Mouse (Mus musculus) NIH3T3 (cell line): ENCODE results near the gene Art1.

Source experiments
- DNase-seq: peaks from one replicate; pipeline ENCODE4 v3.0.0-alpha.2; 2012; ENCODE audit warnings: low read depth

The Art1 gene

DNA sequence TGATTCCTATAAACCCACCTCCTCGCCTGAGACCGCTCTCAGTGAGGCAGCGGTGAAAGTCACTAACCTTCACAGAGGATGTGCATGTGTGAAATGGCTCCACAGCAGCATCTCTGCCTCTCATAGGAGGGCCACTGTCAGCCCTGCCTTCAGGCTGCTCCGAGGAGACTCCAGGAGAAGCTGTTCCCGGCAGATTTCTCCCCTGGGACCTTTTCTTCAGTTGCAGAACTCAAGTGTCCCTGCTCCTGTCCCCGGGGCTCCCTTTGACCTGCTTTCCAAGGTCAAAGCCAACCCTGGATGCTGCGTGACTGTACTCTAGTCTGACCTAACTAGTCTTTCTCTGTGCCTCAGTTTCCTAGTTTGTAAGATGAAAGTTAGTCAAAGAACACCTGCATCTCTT, 7.6 kb downstream of the Art1 start, which contains the start of gene Art5:
Gene Art5, minus strand, starts transcription at position 319 of the 400 bp plus-strand sequence.
- DNase-seq: no peak

DNA sequence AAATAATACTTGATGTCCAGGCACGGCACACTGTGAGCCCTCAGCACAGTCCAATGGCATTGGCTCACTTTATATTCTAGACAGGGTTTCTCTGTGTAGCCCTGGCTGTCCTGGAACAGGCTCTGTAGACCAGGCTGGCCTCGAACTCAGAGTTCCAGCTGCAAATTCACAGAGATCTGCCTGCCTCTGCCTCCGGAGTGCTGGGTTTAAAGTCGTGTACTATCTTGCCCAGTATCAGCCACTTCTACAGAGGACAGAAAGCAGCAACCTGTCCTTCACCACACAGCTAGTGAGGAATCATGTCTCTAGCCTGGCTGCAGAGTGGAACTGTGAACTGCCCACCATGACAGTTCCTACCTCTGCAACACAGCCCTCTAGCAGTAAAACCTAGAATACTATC, 8.2 kb downstream of the Art1 start:
- no peak for DNase-seq

DNA sequence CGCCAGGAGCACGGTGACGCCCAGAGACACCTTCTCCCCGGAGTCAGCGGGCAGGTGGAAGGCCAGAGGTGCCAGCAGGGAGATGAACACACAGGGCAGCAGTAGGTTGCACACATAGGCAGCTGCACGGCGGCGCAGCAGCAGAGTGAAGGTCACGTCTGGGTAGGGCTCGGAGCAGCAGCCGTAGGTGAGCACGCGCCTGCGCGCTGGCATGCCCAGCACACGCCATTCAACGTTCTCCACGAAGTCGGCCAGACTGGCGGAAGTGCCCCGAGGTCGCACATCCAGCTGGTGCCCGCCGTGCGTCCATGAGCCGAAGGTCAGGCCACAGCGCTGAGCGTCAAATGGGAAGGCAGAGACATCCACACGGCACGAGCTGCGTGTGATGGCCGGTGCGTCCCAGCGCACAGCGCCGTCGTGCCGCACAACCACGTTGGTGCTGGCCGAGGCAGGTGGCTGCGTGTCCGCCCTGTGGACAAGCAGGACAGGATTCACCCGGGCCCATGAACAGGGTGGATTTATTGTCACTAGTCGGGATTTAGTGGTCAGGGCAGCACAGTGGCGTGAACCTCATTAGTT, 11.7 kb downstream of the Art1 start:
- DNase-seq: no peak

DNA sequence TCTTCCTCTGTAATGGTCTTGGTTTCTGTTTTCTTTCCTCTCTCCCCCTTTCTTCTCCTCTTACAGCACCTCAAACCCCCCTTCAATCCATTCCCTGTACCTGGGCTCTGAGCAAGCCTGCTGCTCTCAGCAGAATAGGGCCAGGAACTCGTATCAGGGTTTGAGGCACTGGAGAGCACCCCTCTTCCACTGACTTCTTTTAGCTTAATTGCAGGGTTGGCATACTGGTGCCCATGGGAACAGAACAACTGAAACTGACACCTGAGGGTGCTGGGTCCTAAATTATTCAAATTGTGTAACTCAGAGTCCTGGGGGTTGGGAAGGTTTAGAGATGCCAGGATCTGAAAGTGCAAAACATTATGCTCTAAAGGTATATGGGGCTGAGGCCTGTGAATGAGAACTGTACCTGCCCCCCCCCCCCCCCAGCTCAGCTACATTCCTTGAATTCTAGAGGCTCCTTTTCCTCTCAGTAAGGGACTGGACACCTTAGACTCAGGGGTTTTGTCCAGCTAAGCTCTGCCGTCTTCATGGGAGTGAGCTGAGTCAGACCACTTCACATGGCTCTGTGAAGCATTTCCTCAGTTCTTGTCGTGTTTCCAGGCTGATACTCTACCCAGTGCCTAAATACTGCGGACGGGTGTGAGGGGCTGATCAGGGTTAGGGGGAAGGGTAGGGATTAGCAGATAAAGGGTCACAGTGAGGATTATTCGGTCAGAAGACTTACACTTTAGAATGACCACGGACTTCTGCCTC, 15.2 kb downstream of the Art1 start, which contains the start of gene Chrna10:
Gene Chrna10, minus strand, starts transcription at position 250 of the 753 bp plus-strand sequence.
- peak; percentile 39 for DNase-seq

DNA sequence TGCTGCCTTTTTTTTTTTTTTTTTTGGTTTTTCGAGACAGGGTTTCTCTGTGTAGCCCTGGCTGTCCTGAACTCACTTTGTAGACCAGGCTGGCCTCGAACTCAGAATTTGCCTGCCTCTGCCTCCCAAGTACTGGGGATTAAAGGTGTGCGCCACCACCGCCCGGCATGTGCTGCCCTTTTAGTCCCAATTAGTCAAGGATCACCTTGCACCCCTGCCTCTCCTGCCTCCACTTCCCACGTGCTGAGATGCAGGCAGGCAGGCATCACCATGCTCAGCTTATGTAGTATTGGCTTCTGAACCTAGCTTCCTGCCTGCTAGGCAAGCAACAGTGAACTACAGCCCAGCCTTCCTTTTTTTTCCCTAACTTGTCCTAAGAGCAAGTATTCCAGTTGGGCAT, 15.8 kb downstream of the Art1 start:
- DNase-seq: no peak

DNA sequence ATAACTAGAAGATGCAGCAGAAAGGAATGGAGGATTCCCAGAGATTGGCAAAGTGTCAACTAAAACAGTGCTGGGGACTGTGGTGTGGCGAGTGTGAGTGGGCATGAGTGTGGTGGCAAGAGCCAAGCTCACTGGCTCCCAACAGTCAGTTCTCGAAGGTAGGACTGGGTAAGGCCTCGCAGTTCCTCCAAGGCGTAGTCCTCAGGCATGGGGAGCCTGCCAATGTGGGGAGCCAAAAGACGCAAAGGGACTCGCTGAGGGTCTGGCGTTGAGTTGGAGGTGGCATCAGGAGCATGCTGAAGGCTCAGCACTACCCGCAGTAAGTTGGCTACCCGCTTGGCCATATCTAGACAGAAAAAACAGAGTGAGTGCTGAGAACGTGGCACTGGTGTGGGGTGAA, 18.8 kb downstream of the Art1 start:
- no peak for DNase-seq

DNA sequence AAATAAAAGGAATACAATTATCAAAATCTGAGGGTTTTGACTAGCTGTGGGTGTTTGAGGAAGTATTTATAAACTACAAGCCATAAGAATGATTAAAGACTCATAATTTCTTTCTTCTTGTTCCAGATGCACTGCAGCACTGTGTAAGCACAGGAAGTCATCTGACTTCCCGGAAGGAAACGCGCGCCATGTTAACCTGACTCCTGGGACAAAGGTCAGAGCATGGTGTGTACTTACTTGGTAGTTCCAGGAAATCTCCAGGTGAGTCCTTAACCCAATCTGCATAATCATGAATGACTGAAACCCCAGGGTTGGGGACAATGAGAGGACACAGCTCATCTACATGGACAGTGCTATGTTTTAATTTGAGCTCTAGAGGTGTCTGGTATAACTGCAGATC, 30.9 kb downstream of the Art1 start:
- no peak for DNase-seq

DNA sequence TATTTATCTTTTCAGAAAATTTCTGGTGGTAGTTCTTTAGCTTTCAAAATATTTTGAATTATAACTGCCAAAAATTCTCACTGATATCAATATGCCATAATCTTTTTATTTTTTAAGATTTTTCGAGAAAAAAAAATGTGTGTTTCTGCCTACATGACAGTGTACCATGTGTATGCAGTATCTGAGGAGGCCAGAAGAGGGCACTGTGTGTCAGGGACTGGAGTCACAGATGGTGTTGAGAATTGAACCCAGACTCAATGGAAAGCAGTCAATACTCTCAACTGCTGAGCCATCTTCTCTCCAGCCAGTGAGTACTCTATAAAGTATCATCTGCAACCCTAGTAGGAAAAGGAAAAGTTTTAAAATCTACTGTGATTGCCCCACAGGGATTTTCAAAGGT, 35.9 kb downstream of the Art1 start:
- DNase-seq: peak; percentile 52

DNA sequence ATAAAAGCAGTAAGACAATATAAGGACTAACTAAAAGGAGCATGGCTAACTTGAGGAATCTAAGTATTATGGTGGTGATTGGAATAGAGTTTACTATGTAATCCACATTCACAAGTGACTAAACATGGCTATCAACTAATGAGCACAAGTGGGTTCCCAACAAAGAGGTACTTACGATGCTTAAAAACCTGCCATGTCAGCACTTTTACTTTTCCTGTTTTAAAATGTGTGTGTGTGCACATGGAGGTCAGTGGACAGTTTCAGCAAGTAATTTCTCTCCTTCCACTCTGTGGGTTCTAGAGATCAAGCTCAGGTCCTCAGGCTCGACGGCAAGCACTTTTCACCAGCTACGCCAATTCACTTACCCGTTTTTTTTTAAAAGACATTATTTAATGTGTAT, 36.4 kb downstream of the Art1 start:
- DNase-seq: no peak

DNA sequence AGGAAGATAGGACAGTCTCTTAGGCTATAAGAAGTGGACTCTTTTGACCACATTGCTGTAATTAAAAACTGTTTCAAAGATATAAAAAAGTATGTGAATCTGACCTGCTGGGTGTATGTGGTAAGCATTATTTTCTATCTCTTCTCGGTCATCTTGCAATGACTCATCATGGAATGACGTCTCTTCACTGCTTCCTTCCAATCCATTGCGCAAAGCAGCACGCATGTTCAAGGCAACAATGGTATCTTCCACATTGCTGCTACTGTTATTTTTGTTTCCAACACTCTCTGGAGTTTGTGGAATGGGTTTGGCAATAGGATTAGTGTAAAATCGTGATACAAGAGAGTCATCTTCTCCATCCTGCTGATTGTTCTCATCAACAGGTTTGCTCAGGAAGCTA, 52.1 kb downstream of the Art1 start:
- DNase-seq: no peak
